Mouse (Mus musculus) heart, adult 2 months (tissue): ENCODE measurements around the gene Gm20518. TPM values are rescaled to one million over a fixed set of nuclear protein-coding genes. Genes with fewer than 3 reads are reported as not detected.
A peak's percentile ranks its signal among the peaks of the same experiment; 100 is the strongest.

Experiments
- DNase-seq, 2 experiments: peaks; one replicate each; pipeline ENCODE4 v3.0.0; 2021
- H3K27ac ChIP-seq: fragments of 200-600 bp; 2 replicates; pipeline ENCODE4 v1.8.1; 2022
- H3K27me3 ChIP-seq: fragments of 200-500 bp; 2 replicates; pipeline ENCODE4 v1.6.1; 2012; ENCODE audit warnings: mild to moderate bottlenecking, low read length, inconsistent platforms, mixed read lengths; ENCODE audit not compliant: control insufficient read depth, insufficient read depth
- H3K36me3 ChIP-seq: fragments of 200-500 bp; 2 replicates; pipeline ENCODE4 v1.6.1; 2012; ENCODE audit warnings: low read length, inconsistent platforms; ENCODE audit not compliant: control insufficient read depth, insufficient read depth
- H3K4me1 ChIP-seq: fragments of 200-500 bp; 2 replicates; pipeline ENCODE4 v1.6.1; 2011; ENCODE audit warnings: low read length; ENCODE audit not compliant: control insufficient read depth, insufficient read depth
- H3K4me3 ChIP-seq: fragments of 200-600 bp; 2 replicates; pipeline ENCODE4 v1.8.1; 2022
- H3K79me2 ChIP-seq: fragments of 200-500 bp; replicated peaks from 2 replicates; pipeline ENCODE4 v1.6.1; 2012; ENCODE audit warnings: mild to moderate bottlenecking, inconsistent platforms, low read length, moderate library complexity, mixed read lengths; ENCODE audit not compliant: control insufficient read depth, insufficient read depth
- H3K9ac ChIP-seq: fragments of 200-500 bp; 2 replicates; pipeline ENCODE4 v1.6.1; 2012; ENCODE audit warnings: low read depth, mild to moderate bottlenecking, control low read depth, inconsistent platforms, low read length, mixed read lengths
- CTCF ChIP-seq: fragments of 200-600 bp; IDR thresholded peaks from 2 replicates; pipeline ENCODE4 v1.8.1; 2022; ENCODE audit warnings: antibody characterized with exemption, mild to moderate bottlenecking, moderate library complexity
- EP300 ChIP-seq: fragments of 200-500 bp; IDR thresholded peaks from 2 replicates; pipeline ENCODE4 v1.6.1; 2011; ENCODE audit warnings: low read depth, low read length, control low read depth; ENCODE audit not compliant: insufficient read depth
- POLR2A ChIP-seq: fragments of 200-500 bp; IDR thresholded peaks from 2 replicates; pipeline ENCODE4 v1.6.1; 2011; ENCODE audit warnings: mild to moderate bottlenecking, low read depth, low read length, control low read depth; ENCODE audit not compliant: insufficient read depth
- WGBS: fragments of 180-500 bp; shearing (Covaris S2); methylation state at CpG from one replicate; pipeline ENCODE4 v1.1.7; 2018; 5-methylcytosine and 5-hydroxymethylcytosine counted together
- intact Hi-C: fragments of 180-260 bp; cut with DNase I; formaldehyde crosslinking; loops from one replicate; pipeline ENCODE4 v1.15.1; 2025
- polyA plus RNA-seq: library from polyadenylated mRNA; depleted of rRNA; stranded (reverse); fragments of >200 nt; gene quantifications from 2 replicates; pipeline ENCODE4 v1.2.3, GENCODE M21; 2012
- total RNA-seq, 2 experiments: library from RNA; stranded (reverse); gene quantifications; 2 replicates each; pipeline ENCODE4 v1.2.3; 2021

Gene Gm20518
- total and polyA plus RNA-seq, 3 experiments, result 0.20 to 0.68 (median 0.31) TPM

GRCm38 (mm10) chr16:17928087-17928580 is 36.7 kb upstream of the Gm20518 start, which contains the start of gene Slc25a1:
Gene Slc25a1 (minus strand): TSS chr16:17928219.
- H3K27ac ChIP-seq, result peak within 1 kb of the TSS; percentile 77
- peak; percentile 83 for DNase-seq
- H3K79me2 ChIP-seq, result no peaks in the 10 kb centered on the region
- TF ChIP-seq CTCF (no peak), POLR2A (0 out of 2 replicates have a peak, but pooled peaks have one; percentile 24), EP300 (no peak)
- peak within 1 kb of the TSS; percentile 93 for H3K4me3 ChIP-seq
- intact Hi-C loops, result loop anchor here (5.0 to 10.0 kb wide), 2 partner anchors 119 to 307 kb away; partner anchors contain the start of gene Zdhhc8
- no peaks in the 10 kb centered on the region for H3K27me3 ChIP-seq
- peak within 1 kb of the TSS; percentile 62 for H3K9ac ChIP-seq
- WGBS, result under 1% methylated on average over 47 of the region's 47 CpGs
- H3K4me1 ChIP-seq, result no peaks in the 10 kb centered on the region
- H3K36me3 ChIP-seq, result no peaks in the 10 kb centered on the region

- 4% methylated on average over 72 of the region's 72 CpGs for whole genome bisulfite sequencing
- H3K36me3 ChIP-seq, result no peaks in the 10 kb centered on the region
- peaks cover 1% of the 10 kb centered on the region for H3K4me1 ChIP-seq
- H3K27me3 ChIP-seq, result no peaks in the 10 kb centered on the region
- H3K27ac ChIP-seq, result peak overlapping the region; percentile 77
- intact Hi-C loops, result loop anchor here (5.0 to 10.0 kb wide), 2 partner anchors 120 to 307 kb away; partner anchors contain the start of gene Zdhhc8
- no peaks in the 10 kb centered on the region for H3K79me2 ChIP-seq
- DNase-seq, result no peak
- H3K4me3 ChIP-seq, result peak overlapping the region; percentile 93
- peak overlapping the region; percentile 62 for H3K9ac ChIP-seq
- TF ChIP-seq EP300 (no peak), CTCF (no peak), POLR2A (no peak)
Observed at GRCm38 (mm10) chr16:17927351-17928082, 36.0 kb upstream of the Gm20518 start.

- no peaks in the 10 kb centered on the region for H3K79me2 ChIP-seq
- TF ChIP-seq POLR2A, result no peak
- no peak for TF ChIP-seq EP300
- no peak for TF ChIP-seq CTCF
- no peaks in the 10 kb centered on the region; the same call in 1 of the 2 replicates for H3K27me3 ChIP-seq
- DNase-seq, result no peak
- peak overlapping the region; percentile 90 for H3K27ac ChIP-seq
- peak overlapping the region; percentile 86 for H3K9ac ChIP-seq
- WGBS, result under 1% methylated on average over 14 of the region's 14 CpGs
- no peaks in the 10 kb centered on the region for H3K36me3 ChIP-seq
- peak overlapping the region; percentile 80 for H3K4me3 ChIP-seq
- peaks cover 5% of the 10 kb centered on the region for H3K4me1 ChIP-seq
- intact Hi-C loops, result loop anchor here (1.0 to 10.0 kb wide), 2 partner anchors 11 to 313 kb away; partner anchors contain the start of genes Ess2 and Zdhhc8
Observed at GRCm38 (mm10) chr16:17922163-17922538, 30.7 kb upstream of the Gm20518 start.

GRCm38 (mm10) chr16:17921325-17922162 is 30.1 kb upstream of the Gm20518 start:
- H3K9ac ChIP-seq, result peak overlapping the region; percentile 88
- peaks cover 5% of the 10 kb centered on the region for H3K4me1 ChIP-seq
- DNase-seq, result peak; percentile 95 to 96
- H3K36me3 ChIP-seq, result no peaks in the 10 kb centered on the region
- 1% methylated on average over 47 of the region's 47 CpGs for WGBS
- H3K4me3 ChIP-seq, result peak overlapping the region; percentile 80
- H3K79me2 ChIP-seq, result no peaks in the 10 kb centered on the region
- H3K27me3 ChIP-seq, result no peaks in the 10 kb centered on the region; the same call in 1 of the 2 replicates
- intact Hi-C loops, result loop anchor here (1.0 to 10.0 kb wide), 2 partner anchors 10 to 313 kb away; partner anchors contain the start of genes Ess2 and Zdhhc8
- TF ChIP-seq CTCF, result peak; percentile 85
- TF ChIP-seq POLR2A, result peak; percentile 94
- TF ChIP-seq EP300, result peak; percentile 46; the same call in 1 of the 2 replicates
- peak overlapping the region; percentile 90 for H3K27ac ChIP-seq

GRCm38 (mm10) chr16:17920586-17920985 is 29.1 kb upstream of the Gm20518 start:
- H3K9ac ChIP-seq, result peak overlapping the region; percentile 51
- H3K27ac ChIP-seq, result no peak overlapping the region
- no peak for TF ChIP-seq POLR2A
- no peak for TF ChIP-seq EP300
- no peak for TF ChIP-seq CTCF
- no peak overlapping the region for H3K4me3 ChIP-seq
- no peak for DNase-seq
- H3K4me1 ChIP-seq, result peaks cover 5% of the 10 kb centered on the region
- intact Hi-C loops, result loop anchor here (10.0 kb wide), 1 partner anchor 314 kb away; the partner anchor contains the start of gene Zdhhc8
- no peaks in the 10 kb centered on the region for H3K79me2 ChIP-seq
- 24% methylated on average over 20 of the region's 20 CpGs for WGBS
- no peaks in the 10 kb centered on the region; the same call in 1 of the 2 replicates for H3K27me3 ChIP-seq
- no peaks in the 10 kb centered on the region for H3K36me3 ChIP-seq
